Mouse (Mus musculus) MEL (cell line): ENCODE measurements at regions not wholly inside any gene's neighbourhood (a gene's known extent, or its start where the extent isn't known, plus 50 kb on each side); places are given as distances from the start of the nearest gene placed in this dataset.
A peak's percentile ranks its signal among the peaks of the same experiment; 100 is the strongest.

Source experiments
- DNase-seq: peaks from one replicate; pipeline ENCODE4 v3.0.0; 2011; ENCODE audit warnings: low read depth, low spot score
- H3K27ac ChIP-seq: 2 replicates; pipeline ENCODE4 v1.5.1; 2012; ENCODE audit warnings: low read depth, mild to moderate bottlenecking, control low read depth, low read length, moderate library complexity; ENCODE audit not compliant: control insufficient read depth
- H3K27me3 ChIP-seq, 2 experiments: fragments of 150-350 bp in 1 of 2; sonication (generic) in 1 of 2; 2 replicates each; pipeline ENCODE4 v1.6.1; 2012; ENCODE audit warnings: low read length in 2 of 2, mild to moderate bottlenecking in 2 of 2, improper control_type of control experiment in 1 of 2, moderate library complexity in 1 of 2; ENCODE audit not compliant: insufficient read depth in 2 of 2, control insufficient read depth in 1 of 2
- H3K36me3 ChIP-seq, 2 experiments: 2 replicates each; pipeline ENCODE4 v1.6.1; 2012 to 2014; ENCODE audit warnings: low read length in 2 of 2, improper control_type of control experiment in 1 of 2, inconsistent platforms in 1 of 2, mild to moderate bottlenecking in 1 of 2; ENCODE audit not compliant: insufficient read depth in 2 of 2, control insufficient read depth in 1 of 2
- H3K4me1 ChIP-seq, 2 experiments: fragments of 150-350 bp in 1 of 2; sonication (generic) in 1 of 2; 2 replicates each; pipeline ENCODE4 v1.6.1; 2012; ENCODE audit warnings: low read length in 2 of 2, improper control_type of control experiment in 1 of 2, mild to moderate bottlenecking in 1 of 2; ENCODE audit not compliant: insufficient read depth in 2 of 2, control insufficient read depth in 1 of 2
- H3K4me3 ChIP-seq, 2 experiments: fragments of 150-350 bp in 1 of 2; sonication (generic) in 1 of 2; 2 replicates each; pipeline ENCODE4 v1.5.1; 2012; ENCODE audit warnings: low read depth in 2 of 2, low read length in 2 of 2, mild to moderate bottlenecking in 2 of 2, moderate library complexity in 2 of 2, control low read depth in 1 of 2, improper control_type of control experiment in 1 of 2; ENCODE audit not compliant: control insufficient read depth in 1 of 2, insufficient read depth in 1 of 2
- H3K79me2 ChIP-seq: 2 replicates; pipeline ENCODE4 v1.6.1; 2012; ENCODE audit warnings: mild to moderate bottlenecking, low read length, moderate library complexity; ENCODE audit not compliant: control insufficient read depth, poor library complexity, insufficient read depth
- H3K9ac ChIP-seq: 2 replicates; pipeline ENCODE4 v1.6.1; 2012; ENCODE audit warnings: low read depth, mild to moderate bottlenecking, control low read depth, low read length, moderate library complexity; ENCODE audit not compliant: control insufficient read depth, poor library complexity, severe bottlenecking
- H3K9me3 ChIP-seq: fragments of 150-350 bp; sonication (generic); replicated peaks from 2 replicates; pipeline ENCODE4 v1.6.1; 2012; ENCODE audit warnings: mild to moderate bottlenecking, low read length, improper control_type of control experiment, moderate library complexity; ENCODE audit not compliant: insufficient read depth
- CTCF ChIP-seq, 3 experiments: IDR thresholded peaks in 2 of 3; conservative IDR thresholded peaks in 1 of 3; 2 replicates each; pipeline ENCODE4 v1.5.1; 2011 to 2012; ENCODE audit warnings: low read length in 3 of 3, low read depth in 2 of 3, mild to moderate bottlenecking in 2 of 3, improper control_type of control experiment in 1 of 3, inconsistent platforms in 1 of 3, mixed read lengths in 1 of 3, moderate library complexity in 1 of 3; ENCODE audit not compliant: control insufficient read depth in 1 of 3, insufficient read depth in 1 of 3, poor library complexity in 1 of 3, severe bottlenecking in 1 of 3
- E2F4 ChIP-seq: IDR thresholded peaks from 2 replicates; pipeline ENCODE4 v1.6.1; 2011; ENCODE audit warnings: low read depth, low read length, improper control_type of control experiment, borderline replicate concordance
- ETS1 ChIP-seq: IDR thresholded peaks from 2 replicates; pipeline ENCODE4 v1.6.1; 2012; ENCODE audit warnings: low read depth, mild to moderate bottlenecking, inconsistent platforms, low read length, improper control_type of control experiment, moderate library complexity
- GABPA ChIP-seq: IDR thresholded peaks from 2 replicates; pipeline ENCODE4 v1.6.1; 2012; ENCODE audit warnings: low read depth, mild to moderate bottlenecking, inconsistent platforms, low read length, improper control_type of control experiment, moderate library complexity
- GATA1 ChIP-seq: IDR thresholded peaks from 2 replicates; pipeline ENCODE4 v1.6.1; 2011; ENCODE audit warnings: low read depth, low read length, improper control_type of control experiment
- MAFK ChIP-seq: IDR thresholded peaks from 2 replicates; pipeline ENCODE4 v1.6.1; 2011; ENCODE audit warnings: low read depth, mild to moderate bottlenecking, low read length, improper control_type of control experiment, borderline replicate concordance
- MAX ChIP-seq: IDR thresholded peaks from 2 replicates; pipeline ENCODE4 v1.6.1; 2011; ENCODE audit warnings: low read length, improper control_type of control experiment
- MAZ ChIP-seq: IDR thresholded peaks from 2 replicates; pipeline ENCODE4 v1.6.1; 2012; ENCODE audit warnings: low read depth, mild to moderate bottlenecking, inconsistent platforms, low read length, improper control_type of control experiment
- MYB ChIP-seq: IDR thresholded peaks from 2 replicates; pipeline ENCODE4 v1.6.1; 2011; ENCODE audit warnings: mild to moderate bottlenecking, low read depth, low read length, improper control_type of control experiment
- MYC ChIP-seq: IDR thresholded peaks from 2 replicates; pipeline ENCODE4 v1.6.1; 2011; ENCODE audit warnings: low read depth, mild to moderate bottlenecking, low read length, improper control_type of control experiment, moderate library complexity
- NELFE ChIP-seq: IDR thresholded peaks from 2 replicates; pipeline ENCODE4 v1.6.1; 2011; ENCODE audit warnings: low read depth, low read length, improper control_type of control experiment
- NRF1 ChIP-seq: IDR thresholded peaks from 2 replicates; pipeline ENCODE4 v1.6.1; 2014; ENCODE audit warnings: low read depth, mild to moderate bottlenecking, inconsistent platforms, low read length, improper control_type of control experiment, moderate library complexity; ENCODE audit not compliant: poor library complexity, insufficient read depth, severe bottlenecking
- POLR2AphosphoS2 ChIP-seq: IDR thresholded peaks from 2 replicates; pipeline ENCODE4 v1.6.1; 2011; ENCODE audit warnings: low read length, improper control_type of control experiment
- POLR2AphosphoS5 ChIP-seq: IDR thresholded peaks from 2 replicates; pipeline ENCODE4 v1.6.1; 2012; ENCODE audit warnings: low read depth, borderline replicate concordance, mild to moderate bottlenecking, inconsistent platforms, low read length, moderate library complexity, mixed read lengths
- RAD21 ChIP-seq: IDR thresholded peaks from 2 replicates; pipeline ENCODE4 v1.6.1; 2011; ENCODE audit warnings: mild to moderate bottlenecking, low read depth, low read length, improper control_type of control experiment
- RCOR1 ChIP-seq: IDR thresholded peaks from 2 replicates; pipeline ENCODE4 v1.6.1; 2012; ENCODE audit warnings: low read depth, mild to moderate bottlenecking, inconsistent platforms, low read length, improper control_type of control experiment
- SIN3A ChIP-seq: IDR thresholded peaks from 2 replicates; pipeline ENCODE4 v1.6.1; 2012; ENCODE audit warnings: low read length, improper control_type of control experiment, inconsistent platforms
- SMC3 ChIP-seq: IDR thresholded peaks from 2 replicates; pipeline ENCODE4 v1.6.1; 2011; ENCODE audit warnings: low read depth, low read length, improper control_type of control experiment
- UBTF ChIP-seq: IDR thresholded peaks from 2 replicates; pipeline ENCODE4 v1.6.1; 2012; ENCODE audit warnings: low read depth, mild to moderate bottlenecking, inconsistent platforms, low read length, improper control_type of control experiment, moderate library complexity, borderline replicate concordance; ENCODE audit not compliant: insufficient read depth
- USF1 ChIP-seq: IDR thresholded peaks from 2 replicates; pipeline ENCODE4 v1.6.1; 2014; ENCODE audit warnings: low read depth, mild to moderate bottlenecking, inconsistent platforms, low read length, improper control_type of control experiment, moderate library complexity
- ZC3H11A ChIP-seq: IDR thresholded peaks from 2 replicates; pipeline ENCODE4 v1.6.1; 2012; ENCODE audit warnings: low read depth, mild to moderate bottlenecking, inconsistent platforms, low read length, improper control_type of control experiment

GRCm38 (mm10) chr13:54318161-54318560 is 53.0 kb upstream of the Cplx2 start:
- peaks cover 4 to 15% of the 10 kb centered on the region in 2 experiments; a peak in 3 of 4 replicates for H3K4me1 ChIP-seq
- H3K36me3 ChIP-seq, result peaks cover 0 to 9% of the 10 kb centered on the region in 2 experiments; a peak in 2 of 4 replicates
- no peak overlapping the region for H3K27ac ChIP-seq
- H3K4me3 ChIP-seq, result no peak overlapping the region
- TF ChIP-seq MYB (no peak), MAFK (no peak), UBTF (no peak)
- no peaks in the 10 kb centered on the region for H3K79me2 ChIP-seq
- H3K9me3 ChIP-seq, result no peaks in the 10 kb centered on the region
- H3K9ac ChIP-seq, result no peak overlapping the region
- H3K27me3 ChIP-seq, result no peaks in the 10 kb centered on the region
- no peak for DNase-seq

- TF ChIP-seq MAX (no peak), SIN3A (no peak), POLR2AphosphoS5 (no peak), E2F4 (no peak), MYC (no peak), RCOR1 (no peak), NRF1 (no peak), USF1 (no peak), POLR2AphosphoS2 (no peak), NELFE (no peak), MYB (no peak)
- Histone ChIP-seq H3K27ac (no peak overlapping the region), H3K9ac (no peak overlapping the region), H3K9me3 (no peaks in the 10 kb centered on the region), H3K27me3 (no peaks in the 10 kb centered on the region), H3K36me3 (peaks cover 0 to 6% of the 10 kb centered on the region in 2 experiments; a peak in 2 of 4 replicates), H3K79me2 (no peaks in the 10 kb centered on the region), H3K4me1 (peaks cover 4 to 13% of the 10 kb centered on the region in 2 experiments; a peak in 3 of 4 replicates), H3K4me3 (no peak overlapping the region)
- no peak for DNase-seq
Observed at GRCm38 (mm10) chr13:54318601-54319000, 52.5 kb upstream of the Cplx2 start.

GRCm38 (mm10) chr13:54320212-54320611 is 50.9 kb upstream of the Cplx2 start:
- DNase-seq, result peak; percentile 65
- Histone ChIP-seq H3K9ac (no peak overlapping the region; the same call in 1 of the 2 replicates), H3K4me1 (peaks cover 6 to 28% of the 10 kb centered on the region in 2 experiments; a peak in 3 of 4 replicates), H3K4me3 (peak overlapping the region; percentile 73 to 94; a peak in 3 of 4 replicates), H3K27me3 (no peaks in the 10 kb centered on the region), H3K36me3 (peaks cover 0 to 20% of the 10 kb centered on the region in 2 experiments; a peak in 2 of 4 replicates), H3K27ac (no peak overlapping the region), H3K79me2 (no peaks in the 10 kb centered on the region), H3K9me3 (no peaks in the 10 kb centered on the region)
- no peak for TF ChIP-seq NRF1
- no peak for TF ChIP-seq RCOR1
- no peak for TF ChIP-seq GABPA
- TF ChIP-seq RAD21, result peak; percentile 20
- peak; percentile 9; the same call in 1 of the 2 replicates for TF ChIP-seq ZC3H11A
- TF ChIP-seq GATA1, result no peak
- peak; percentile 51 to 73 (median 58) for TF ChIP-seq CTCF (IDR thresholded peaks at IDR 0.05 in 2 of 3, conservative IDR thresholded peaks at IDR 0.05 in 1 of 3; ENCODE audit: control insufficient read depth in 1 of 3, insufficient read depth in 1 of 3, low read depth in 2 of 3, low read length in 3 of 3, poor library complexity in 1 of 3, severe bottlenecking in 1 of 3)
- peak; percentile 48 for TF ChIP-seq SMC3
- TF ChIP-seq ETS1, result no peak
- no peak for TF ChIP-seq MAZ
